Mouse (Mus musculus) midbrain, embryonic 10.5 days (tissue): Measurements from ENCODE around the gene Ptprg. TPM values are rescaled to one million over a fixed set of nuclear protein-coding genes. Genes with fewer than 3 reads are reported as not detected.
"Not testable (repeated sequence)": the region's sequence is repeated elsewhere in the genome, so short reads cannot be mapped to it uniquely, and the experiment has no call there.

Experiments
- DNase-seq: peaks from one replicate; pipeline ENCODE4 v3.0.0-alpha.2; 2017; ENCODE audit warnings: low spot score
- H3K27ac ChIP-seq: fragments of 300-500 bp; sonication (generic); replicated peaks from 2 replicates; pipeline ENCODE4 v1.5.1; 2016; ENCODE audit warnings: mild to moderate bottlenecking
- H3K27me3 ChIP-seq: fragments of 300-500 bp; sonication (generic); 2 replicates; pipeline ENCODE4 v1.6.1; 2016; ENCODE audit warnings: low read depth, mild to moderate bottlenecking; ENCODE audit not compliant: poor library complexity, severe bottlenecking
- H3K36me3 ChIP-seq: fragments of 300-500 bp; sonication (generic); 2 replicates; pipeline ENCODE4 v1.6.1; 2016; ENCODE audit warnings: mild to moderate bottlenecking, moderate library complexity
- H3K4me1 ChIP-seq: fragments of 300-500 bp; sonication (generic); 2 replicates; pipeline ENCODE4 v1.6.1; 2016
- H3K4me3 ChIP-seq: fragments of 300-500 bp; sonication (generic); 2 replicates; pipeline ENCODE4 v1.5.1; 2016; ENCODE audit warnings: mild to moderate bottlenecking, moderate library complexity
- H3K9me3 ChIP-seq: fragments of 300-500 bp; sonication (generic); replicated peaks from 2 replicates; pipeline ENCODE4 v1.6.1; 2016; ENCODE audit warnings: mild to moderate bottlenecking
- WGBS: fragments of 180-500 bp; shearing (Covaris S2); methylation state at CpG from one replicate; pipeline ENCODE4 v1.1.7; 2016; 5-methylcytosine and 5-hydroxymethylcytosine counted together
- polyA plus RNA-seq: library from polyadenylated mRNA; unstranded; fragments of >200 nt; fragmentation: Nextera tagmentation; extraction: Ambion mirVana; gene quantifications from 2 replicates; pipeline ENCODE4 v1.2.1, GENCODE M21; 2016

Ptprg gene
- polyA plus RNA-seq, 1 experiment from 2014 or later: 34.8 TPM

DNA sequence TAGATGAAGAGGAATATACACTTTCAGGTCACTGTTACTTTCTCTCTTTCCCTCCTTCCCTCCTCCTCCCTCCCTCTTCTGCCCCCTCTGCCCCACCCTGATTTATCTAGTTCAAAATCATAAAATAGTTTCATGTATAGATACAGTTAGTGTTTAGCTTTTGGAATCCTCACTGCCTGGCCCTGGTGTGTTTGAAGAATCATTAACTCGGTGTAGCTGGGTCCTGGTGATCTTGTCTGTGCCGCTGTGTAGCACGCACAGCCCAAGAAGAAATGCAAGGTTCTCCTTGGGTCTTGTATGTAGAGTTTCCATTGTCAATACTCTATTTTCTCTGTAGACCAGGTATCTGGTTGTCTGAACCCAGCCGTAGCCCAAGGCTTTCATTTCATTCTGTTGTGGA lies 494.3 kb downstream of the Ptprg start:
- Histone ChIP-seq H3K9me3 (no peaks in the 10 kb centered on the region), H3K4me1 (no peaks in the 10 kb centered on the region), H3K27me3 (no peaks in the 10 kb centered on the region), H3K36me3 (no peaks in the 10 kb centered on the region), H3K27ac (no peak overlapping the region), H3K4me3 (no peak overlapping the region)
- WGBS: 95% methylated on average over 4 of the region's 4 CpGs
- no peak for DNase-seq

DNA sequence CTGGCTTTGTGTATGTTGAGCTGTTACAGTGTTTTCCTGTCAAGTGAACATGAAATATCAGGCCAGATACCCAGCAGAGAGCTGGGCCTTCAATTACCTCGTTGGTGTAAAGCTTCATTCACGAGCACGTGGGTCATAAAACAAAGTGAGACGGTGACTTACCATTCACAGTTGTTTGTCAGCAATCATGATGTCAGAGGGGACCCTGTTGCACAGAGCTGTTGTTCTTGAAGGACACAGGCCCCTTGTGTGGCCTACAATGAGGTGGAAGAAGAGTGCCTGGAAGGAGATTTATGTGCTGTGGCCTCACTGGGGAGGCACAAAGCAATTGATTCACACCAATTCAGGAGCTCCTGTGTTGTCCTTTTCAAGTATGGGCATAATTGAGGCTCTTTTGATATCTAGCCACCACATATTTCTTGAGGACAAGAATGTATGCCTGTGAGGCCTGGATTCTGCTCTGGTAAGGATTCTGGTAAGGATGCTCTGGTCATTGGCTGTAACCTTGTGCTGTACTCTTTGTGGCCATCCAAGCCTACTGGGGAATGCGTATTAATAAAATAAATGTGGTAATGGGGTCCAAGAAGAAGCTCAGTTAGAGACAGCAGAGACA lies 503.7 kb downstream of the Ptprg start:
- no peak for DNase-seq
- no peak overlapping the region for H3K27ac ChIP-seq

DNA sequence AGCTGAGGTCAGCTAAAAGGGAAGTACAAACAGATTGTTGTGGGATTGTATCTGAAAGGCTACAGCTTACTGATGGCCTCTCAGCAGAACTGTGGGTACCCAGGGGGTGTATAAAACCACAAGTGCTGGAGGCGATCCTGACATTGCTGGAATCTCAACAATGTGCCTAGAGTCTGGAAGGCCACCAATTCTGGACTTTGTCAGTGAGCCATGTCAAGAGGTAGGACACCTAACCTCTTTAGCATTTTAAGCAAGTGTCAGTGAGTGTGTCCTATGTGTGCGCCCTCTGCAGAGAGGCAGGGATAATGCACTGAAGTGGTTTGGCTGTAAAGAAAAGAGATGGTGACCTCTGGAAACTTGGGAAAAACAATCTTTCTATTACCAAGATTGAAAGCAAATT lies 504.5 kb downstream of the Ptprg start:
- DNase-seq: no peak
- H3K27me3 ChIP-seq: no peaks in the 10 kb centered on the region
- H3K4me3 ChIP-seq: no peak overlapping the region
- peaks cover 4% of the 10 kb centered on the region; the same call in 1 of the 2 replicates for H3K36me3 ChIP-seq
- H3K27ac ChIP-seq: no peak overlapping the region
- WGBS: 78% methylated on average over 2 of the region's 2 CpGs
- no peaks in the 10 kb centered on the region; the same call in 1 of the 2 replicates for H3K4me1 ChIP-seq
- 0 out of 2 replicates have a peak, but pooled peaks cover 7% of the 10 kb centered on the region for H3K9me3 ChIP-seq

More for the DNA sequence above, 503.7 kb downstream of the Ptprg start:
- Histone ChIP-seq H3K36me3 (no peaks in the 10 kb centered on the region), H3K27me3 (no peaks in the 10 kb centered on the region), H3K9me3 (no peaks in the 10 kb centered on the region), H3K4me3 (no peak overlapping the region), H3K4me1 (no peaks in the 10 kb centered on the region; the same call in 1 of the 2 replicates)
- 91% methylated on average over 5 of the region's 5 CpGs for WGBS

DNA sequence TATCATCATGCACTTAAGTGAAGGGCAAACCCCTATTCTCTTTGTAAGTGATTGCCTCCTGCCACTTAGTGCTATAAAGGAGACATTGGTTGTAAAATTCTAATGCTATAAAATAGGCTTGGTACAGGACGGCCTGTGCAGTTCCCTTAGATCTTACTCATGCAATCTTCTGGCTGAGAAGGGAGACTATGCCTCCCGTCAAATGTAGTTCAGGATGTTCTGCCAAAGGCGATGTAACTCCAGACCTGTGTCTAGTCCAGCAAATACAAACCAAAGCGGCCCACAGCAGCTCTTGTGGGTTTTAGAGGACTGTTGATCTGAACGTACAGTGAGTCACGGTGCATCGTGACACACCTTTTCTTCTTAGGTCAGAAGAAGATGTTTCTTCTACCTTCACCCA lies 505.8 kb downstream of the Ptprg start:
- no peaks in the 10 kb centered on the region; the same call in 1 of the 2 replicates for H3K4me1 ChIP-seq
- H3K4me3 ChIP-seq: no peak overlapping the region
- no peak overlapping the region for H3K27ac ChIP-seq
- peaks cover 4% of the 10 kb centered on the region; the same call in 1 of the 2 replicates for H3K36me3 ChIP-seq
- 0 out of 2 replicates have a peak, but pooled peaks cover 7% of the 10 kb centered on the region for H3K9me3 ChIP-seq
- H3K27me3 ChIP-seq: no peaks in the 10 kb centered on the region
- WGBS: 93% methylated on average over 7 of the region's 7 CpGs
- DNase-seq: no peak

GRCm38 (mm10) chr14:12061313-12061712 lies 508.0 kb downstream of the Ptprg start:
- not testable (repeated sequence) for H3K27me3 ChIP-seq, H3K4me3 ChIP-seq, DNase-seq, H3K36me3 ChIP-seq, H3K4me1 ChIP-seq, H3K9me3 ChIP-seq, H3K27ac ChIP-seq
- 83% methylated on average over 2 of the region's 2 CpGs for WGBS

DNA sequence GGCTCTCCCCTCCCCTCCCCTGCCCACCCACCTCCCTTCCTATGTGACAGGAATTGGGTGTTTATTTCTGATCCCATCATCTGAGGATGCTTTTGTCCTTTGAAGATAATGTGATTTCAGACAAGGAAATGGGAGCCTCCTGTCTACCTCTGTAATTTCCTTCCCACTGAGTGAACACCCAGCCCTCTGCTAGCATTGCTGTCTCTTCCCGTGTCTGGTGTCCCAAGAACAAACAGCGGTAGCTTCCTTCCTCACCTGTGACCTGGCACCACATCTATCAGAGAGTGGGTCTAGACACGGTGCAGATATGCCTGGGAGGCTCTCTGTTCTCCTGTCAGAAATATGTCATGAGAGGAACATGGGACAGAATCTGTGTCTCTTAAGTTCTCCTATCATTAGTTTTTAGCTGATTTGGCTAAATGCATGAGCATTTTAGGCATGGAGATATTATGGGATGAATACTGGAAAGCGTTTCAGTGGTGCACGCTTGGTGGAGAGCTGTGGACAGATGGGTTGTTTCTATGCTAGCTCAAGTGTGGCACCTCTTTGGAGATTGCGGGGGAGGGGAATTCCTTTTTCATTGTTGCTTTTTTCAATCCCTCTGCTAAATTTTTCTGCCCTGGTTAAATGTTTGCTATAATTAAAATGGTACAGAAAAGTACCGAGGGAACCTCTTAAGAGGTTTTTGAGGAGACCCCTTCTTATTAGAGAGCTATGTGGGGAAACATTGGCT lies 509.5 kb downstream of the Ptprg start:
- H3K36me3 ChIP-seq: peaks cover 4% of the 10 kb centered on the region; the same call in 1 of the 2 replicates
- no peak overlapping the region for H3K4me3 ChIP-seq
- H3K9me3 ChIP-seq: 0 out of 2 replicates have a peak, but pooled peaks cover 7% of the 10 kb centered on the region
- H3K4me1 ChIP-seq: 0 out of 2 replicates have a peak, but pooled peaks cover 4% of the 10 kb centered on the region
- 93% methylated on average over 7 of the region's 7 CpGs for whole genome bisulfite sequencing
- no peaks in the 10 kb centered on the region for H3K27me3 ChIP-seq
- no peak overlapping the region for H3K27ac ChIP-seq
- no peak for DNase-seq

DNA sequence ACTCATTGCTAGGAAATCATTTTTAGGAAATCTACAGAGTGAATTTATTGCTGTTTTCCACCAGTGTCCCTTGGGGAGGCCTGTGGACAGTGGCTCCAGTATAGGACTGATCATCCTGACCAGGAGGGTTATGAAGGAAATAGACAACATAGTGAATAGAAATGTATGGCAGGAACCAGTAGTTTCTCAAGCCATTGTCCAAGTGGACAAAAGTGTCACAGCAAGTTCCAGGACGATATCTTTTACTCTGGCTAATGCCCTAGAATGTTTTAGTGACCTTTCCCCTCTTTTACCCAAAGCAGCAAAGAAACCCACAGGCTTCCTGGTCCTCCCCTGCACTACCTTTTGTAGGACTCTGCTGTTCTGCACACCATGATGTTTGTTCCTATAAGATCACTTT lies 511.7 kb downstream of the Ptprg start:
- Histone ChIP-seq H3K27me3 (no peaks in the 10 kb centered on the region), H3K4me1 (0 out of 2 replicates have a peak, but pooled peaks cover 5% of the 10 kb centered on the region), H3K9me3 (0 out of 2 replicates have a peak, but pooled peaks cover 7% of the 10 kb centered on the region), H3K36me3 (peaks cover 4% of the 10 kb centered on the region; the same call in 1 of the 2 replicates), H3K27ac (no peak overlapping the region), H3K4me3 (no peak overlapping the region)
- WGBS: 68% methylated on average over 1 of the region's 1 CpGs
- no peak for DNase-seq

DNA sequence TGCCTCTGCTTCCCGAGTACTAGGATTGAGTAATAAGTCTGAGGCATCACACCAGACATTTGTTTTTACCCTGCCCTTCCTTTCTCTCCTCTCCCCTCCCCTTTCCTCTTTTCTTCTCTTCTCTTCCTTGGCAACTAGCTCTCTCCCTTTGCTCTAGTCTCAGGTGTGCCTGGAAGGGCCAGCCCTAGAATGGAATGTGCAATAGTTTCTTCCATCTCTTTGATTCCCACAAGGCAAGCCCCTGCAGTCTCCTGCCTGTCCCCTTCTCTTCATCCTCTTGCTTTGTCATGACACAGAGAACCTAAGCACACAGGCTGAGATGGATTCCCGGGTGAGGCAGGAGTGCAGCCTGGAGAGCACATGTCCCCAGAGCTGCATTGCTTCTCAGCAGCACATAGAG lies 512.4 kb downstream of the Ptprg start:
- no peak for DNase-seq

DNA sequence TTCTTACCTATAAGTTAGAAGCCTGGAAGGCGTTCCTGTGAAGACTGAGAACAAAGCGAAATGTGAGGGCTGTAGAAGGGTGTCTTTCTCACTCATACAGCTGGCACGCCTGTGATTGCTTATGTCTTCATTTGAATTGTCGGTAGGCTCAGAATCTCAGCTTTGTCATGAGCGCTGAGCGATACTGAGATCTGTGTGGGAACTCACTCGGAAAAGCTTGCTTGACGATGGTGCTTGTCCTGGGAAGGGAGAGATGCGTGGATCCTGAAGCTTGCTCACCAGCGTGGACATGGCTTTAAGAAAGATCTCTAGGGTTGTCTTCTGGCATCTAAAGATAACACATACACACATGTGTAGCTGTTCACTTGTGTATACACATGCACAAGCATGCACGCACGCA lies 516.4 kb downstream of the Ptprg start:
- no peaks in the 10 kb centered on the region for H3K27me3 ChIP-seq
- H3K27ac ChIP-seq: no peak overlapping the region
- no peak for DNase-seq
- no peaks in the 10 kb centered on the region for H3K9me3 ChIP-seq
- no peak overlapping the region for H3K4me3 ChIP-seq
- H3K36me3 ChIP-seq: no peaks in the 10 kb centered on the region
- 0 out of 2 replicates have a peak, but pooled peaks cover 5% of the 10 kb centered on the region for H3K4me1 ChIP-seq
- WGBS: 87% methylated on average over 12 of the region's 12 CpGs

More for the DNA sequence above, 512.4 kb downstream of the Ptprg start:
- H3K36me3 ChIP-seq: peaks cover 4% of the 10 kb centered on the region; the same call in 1 of the 2 replicates
- H3K9me3 ChIP-seq: 0 out of 2 replicates have a peak, but pooled peaks cover 7% of the 10 kb centered on the region
- no peak overlapping the region for H3K27ac ChIP-seq
- no peak overlapping the region for H3K4me3 ChIP-seq
- WGBS: 85% methylated on average over 2 of the region's 2 CpGs
- no peaks in the 10 kb centered on the region for H3K27me3 ChIP-seq
- H3K4me1 ChIP-seq: 0 out of 2 replicates have a peak, but pooled peaks cover 5% of the 10 kb centered on the region

DNA sequence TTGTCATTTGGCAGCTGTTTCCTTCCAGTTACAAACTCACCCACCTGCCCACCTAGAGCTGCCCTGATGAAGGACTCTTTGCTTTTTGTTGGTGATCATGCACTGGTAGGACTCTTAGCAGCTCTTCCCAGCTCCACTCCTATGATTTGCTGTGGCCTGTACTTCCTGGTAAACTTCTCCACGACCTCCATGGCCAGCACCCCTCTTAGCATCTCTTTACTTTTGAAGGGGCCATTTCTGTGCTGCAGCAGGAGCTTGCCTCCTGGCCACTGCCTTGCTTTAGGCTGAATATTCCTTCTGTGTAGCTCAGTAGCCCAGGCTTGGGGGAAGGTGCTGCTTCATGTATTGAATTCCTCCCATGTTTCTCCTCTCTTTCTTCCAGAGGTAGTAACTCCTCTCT lies 517.0 kb downstream of the Ptprg start:
- H3K36me3 ChIP-seq: no peaks in the 10 kb centered on the region
- H3K9me3 ChIP-seq: no peaks in the 10 kb centered on the region
- H3K4me3 ChIP-seq: no peak overlapping the region
- 0 out of 2 replicates have a peak, but pooled peaks cover 5% of the 10 kb centered on the region for H3K4me1 ChIP-seq
- no peak overlapping the region for H3K27ac ChIP-seq
- no peak for DNase-seq
- 63% methylated on average over 1 of the region's 1 CpGs for WGBS
- H3K27me3 ChIP-seq: no peaks in the 10 kb centered on the region

GRCm38 (mm10) chr14:12070856-12071465 lies 517.6 kb downstream of the Ptprg start:
- no peaks in the 10 kb centered on the region for H3K36me3 ChIP-seq
- no peak overlapping the region for H3K27ac ChIP-seq
- no peaks in the 10 kb centered on the region for H3K9me3 ChIP-seq
- DNase-seq: no peak
- 91% methylated on average over 7 of the region's 7 CpGs for WGBS
- H3K4me3 ChIP-seq: no peak overlapping the region
- H3K27me3 ChIP-seq: no peaks in the 10 kb centered on the region
- H3K4me1 ChIP-seq: 0 out of 2 replicates have a peak, but pooled peaks cover 5% of the 10 kb centered on the region

- H3K9me3 ChIP-seq: no peaks in the 10 kb centered on the region
- H3K27ac ChIP-seq: no peak overlapping the region
- no peaks in the 10 kb centered on the region for H3K36me3 ChIP-seq
- 0 out of 2 replicates have a peak, but pooled peaks cover 8% of the 10 kb centered on the region for H3K4me1 ChIP-seq
- no peak overlapping the region for H3K4me3 ChIP-seq
- no peaks in the 10 kb centered on the region for H3K27me3 ChIP-seq
- WGBS: 73% methylated on average over 7 of the region's 7 CpGs
- no peak for DNase-seq
Observed at GRCm38 (mm10) chr14:12072026-12072861, 518.9 kb downstream of the Ptprg start.
